Mouse (Mus musculus) forebrain, embryonic 10.5 days (tissue): Measurements from ENCODE around the gene Rcor1. TPM values are rescaled to one million over a fixed set of nuclear protein-coding genes. Genes with fewer than 3 reads are reported as not detected.
A peak's percentile ranks its signal among the peaks of the same experiment; 100 is the strongest.

Experiments
- DNase-seq: peaks from one replicate; pipeline ENCODE4 v3.0.0-alpha.2; 2017; ENCODE audit warnings: low spot score; ENCODE audit errors: extremely low spot score
- H3K27ac ChIP-seq: fragments of 300-500 bp; sonication (generic); 2 replicates; pipeline ENCODE4 v1.5.1; 2016; ENCODE audit warnings: mild to moderate bottlenecking
- H3K27me3 ChIP-seq: fragments of 300-500 bp; sonication (generic); 2 replicates; pipeline ENCODE4 v1.6.1; 2016; ENCODE audit warnings: mild to moderate bottlenecking; ENCODE audit not compliant: poor library complexity, severe bottlenecking
- H3K36me3 ChIP-seq: fragments of 300-500 bp; sonication (generic); replicated peaks from 2 replicates; pipeline ENCODE4 v1.6.1; 2016; ENCODE audit warnings: mild to moderate bottlenecking, moderate library complexity
- H3K4me1 ChIP-seq: fragments of 300-500 bp; sonication (generic); 2 replicates; pipeline ENCODE4 v1.6.1; 2016
- H3K4me3 ChIP-seq: fragments of 300-500 bp; sonication (generic); 2 replicates; pipeline ENCODE4 v1.5.1; 2016; ENCODE audit warnings: mild to moderate bottlenecking, moderate library complexity
- H3K9me3 ChIP-seq: fragments of 300-500 bp; sonication (generic); 2 replicates; pipeline ENCODE4 v1.6.1; 2016; ENCODE audit warnings: mild to moderate bottlenecking, moderate library complexity
- WGBS: fragments of 180-500 bp; shearing (Covaris S2); methylation state at CpG from one replicate; pipeline ENCODE4 v1.1.7; 2016; 5-methylcytosine and 5-hydroxymethylcytosine counted together
- polyA plus RNA-seq: library from polyadenylated mRNA; unstranded; fragments of >200 nt; fragmentation: Nextera tagmentation; extraction: Ambion mirVana; gene quantifications from 2 replicates; pipeline ENCODE4 v1.2.1, GENCODE M21; 2016

Rcor1 gene
- polyA plus RNA-seq: 7.0 and 8.4 TPM in 2 replicates

- WGBS: under 1% methylated on average over 67 of the region's 76 CpGs
- no peaks in the 10 kb centered on the region for H3K9me3 ChIP-seq
- peak within 1 kb of the TSS; percentile 100 for H3K27ac ChIP-seq
- H3K4me1 ChIP-seq: peaks cover 45% of the 10 kb centered on the region
- DNase-seq: peak; percentile 99
- H3K4me3 ChIP-seq: peak within 1 kb of the TSS; percentile 99
- peaks cover 20% of the 10 kb centered on the region for H3K36me3 ChIP-seq
- H3K27me3 ChIP-seq: no peaks in the 10 kb centered on the region
Observed at GRCm38 (mm10) chr12:111038976-111039612, at the start of gene Rcor1. Gene Rcor1, plus strand, starts transcription at chr12:111039351.

GRCm38 (mm10) chr12:110989409-110989808 is 49.7 kb upstream of the Rcor1 start:
- no peaks in the 10 kb centered on the region for H3K36me3 ChIP-seq
- no peaks in the 10 kb centered on the region for H3K9me3 ChIP-seq
- H3K4me1 ChIP-seq: peaks cover 26% of the 10 kb centered on the region
- no peak overlapping the region for H3K4me3 ChIP-seq
- no peak overlapping the region for H3K27ac ChIP-seq
- no peaks in the 10 kb centered on the region for H3K27me3 ChIP-seq
- no peak for DNase-seq
- 86% methylated on average over 3 of the region's 3 CpGs for WGBS

- 91% methylated on average over 7 of the region's 7 CpGs for WGBS
- Histone ChIP-seq H3K9me3 (no peaks in the 10 kb centered on the region), H3K36me3 (no peaks in the 10 kb centered on the region), H3K4me1 (peaks cover 26% of the 10 kb centered on the region), H3K27ac (no peak overlapping the region), H3K4me3 (no peak overlapping the region), H3K27me3 (no peaks in the 10 kb centered on the region)
- DNase-seq: no peak
Observed at GRCm38 (mm10) chr12:110990500-110990899, 48.7 kb upstream of the Rcor1 start.

GRCm38 (mm10) chr12:110991361-110992127 is 47.6 kb upstream of the Rcor1 start:
- Histone ChIP-seq H3K27ac (peak overlapping the region; percentile 92), H3K36me3 (no peaks in the 10 kb centered on the region), H3K9me3 (no peaks in the 10 kb centered on the region), H3K4me1 (peaks cover 26% of the 10 kb centered on the region), H3K4me3 (peak overlapping the region; percentile 62), H3K27me3 (no peaks in the 10 kb centered on the region)
- WGBS: 2% methylated on average over 23 of the region's 23 CpGs
- peak; percentile 88 for DNase-seq

GRCm38 (mm10) chr12:110992128-110992553 is 47.0 kb upstream of the Rcor1 start:
- Histone ChIP-seq H3K9me3 (no peaks in the 10 kb centered on the region), H3K27ac (peak overlapping the region; percentile 92), H3K27me3 (no peaks in the 10 kb centered on the region), H3K36me3 (no peaks in the 10 kb centered on the region), H3K4me3 (peak overlapping the region; percentile 62), H3K4me1 (peaks cover 26% of the 10 kb centered on the region)
- DNase-seq: peak; percentile 93
- WGBS: under 1% methylated on average over 24 of the region's 24 CpGs

- H3K27me3 ChIP-seq: no peaks in the 10 kb centered on the region
- H3K4me3 ChIP-seq: peak overlapping the region; percentile 62
- H3K27ac ChIP-seq: peak overlapping the region; percentile 92; the same call in 1 of the 2 replicates
- H3K4me1 ChIP-seq: peaks cover 26% of the 10 kb centered on the region
- WGBS: 80% methylated on average over 12 of the region's 12 CpGs
- no peaks in the 10 kb centered on the region for H3K36me3 ChIP-seq
- no peak for DNase-seq
- peaks cover 2% of the 10 kb centered on the region for H3K9me3 ChIP-seq
Observed at GRCm38 (mm10) chr12:110992771-110993170, 46.4 kb upstream of the Rcor1 start.

- 0 out of 2 replicates have a peak overlapping the region, but pooled peaks have one; percentile 92 for H3K27ac ChIP-seq
- peaks cover 7% of the 10 kb centered on the region for H3K9me3 ChIP-seq
- H3K27me3 ChIP-seq: no peaks in the 10 kb centered on the region
- H3K4me3 ChIP-seq: no peak overlapping the region
- DNase-seq: no peak
- WGBS: 85% methylated on average over 3 of the region's 3 CpGs
- no peaks in the 10 kb centered on the region for H3K36me3 ChIP-seq
- H3K4me1 ChIP-seq: peaks cover 26% of the 10 kb centered on the region
Observed at GRCm38 (mm10) chr12:110993226-110993625, 45.9 kb upstream of the Rcor1 start.

- H3K27me3 ChIP-seq: no peaks in the 10 kb centered on the region
- peaks cover 26% of the 10 kb centered on the region for H3K4me1 ChIP-seq
- no peak overlapping the region for H3K27ac ChIP-seq
- peaks cover 10% of the 10 kb centered on the region for H3K9me3 ChIP-seq
- 47% methylated on average over 12 of the region's 12 CpGs for WGBS
- H3K4me3 ChIP-seq: no peak overlapping the region
- no peaks in the 10 kb centered on the region for H3K36me3 ChIP-seq
- no peak for DNase-seq
Observed at GRCm38 (mm10) chr12:110994666-110995065, 44.5 kb upstream of the Rcor1 start.

- Histone ChIP-seq H3K36me3 (no peaks in the 10 kb centered on the region), H3K4me1 (0 out of 2 replicates have a peak, but pooled peaks cover 6% of the 10 kb centered on the region), H3K27me3 (no peaks in the 10 kb centered on the region), H3K27ac (no peak overlapping the region), H3K9me3 (peaks cover 10% of the 10 kb centered on the region), H3K4me3 (no peak overlapping the region)
- DNase-seq: no peak
- WGBS: 97% methylated on average over 11 of the region's 11 CpGs
Observed at GRCm38 (mm10) chr12:110998092-110998491, 41.1 kb upstream of the Rcor1 start.

GRCm38 (mm10) chr12:110999820-111000219 is 39.3 kb upstream of the Rcor1 start:
- no peaks in the 10 kb centered on the region for H3K36me3 ChIP-seq
- H3K27me3 ChIP-seq: no peaks in the 10 kb centered on the region
- 85% methylated on average over 2 of the region's 2 CpGs for WGBS
- H3K4me3 ChIP-seq: no peak overlapping the region
- H3K9me3 ChIP-seq: peaks cover 10% of the 10 kb centered on the region
- H3K27ac ChIP-seq: no peak overlapping the region
- no peak for DNase-seq
- no peaks in the 10 kb centered on the region for H3K4me1 ChIP-seq

- H3K9me3 ChIP-seq: peaks cover 10% of the 10 kb centered on the region
- no peaks in the 10 kb centered on the region for H3K27me3 ChIP-seq
- WGBS: 91% methylated on average over 7 of the region's 7 CpGs
- H3K4me1 ChIP-seq: peaks cover 2% of the 10 kb centered on the region; the same call in 1 of the 2 replicates
- no peaks in the 10 kb centered on the region for H3K36me3 ChIP-seq
- H3K27ac ChIP-seq: no peak overlapping the region
- no peak for DNase-seq
- no peak overlapping the region for H3K4me3 ChIP-seq
Observed at GRCm38 (mm10) chr12:111000956-111001355, 38.2 kb upstream of the Rcor1 start.

- peaks cover 34% of the 10 kb centered on the region for H3K4me1 ChIP-seq
- no peaks in the 10 kb centered on the region for H3K27me3 ChIP-seq
- no peak for DNase-seq
- H3K4me3 ChIP-seq: no peak overlapping the region
- H3K36me3 ChIP-seq: no peaks in the 10 kb centered on the region
- no peak overlapping the region for H3K27ac ChIP-seq
- no peaks in the 10 kb centered on the region for H3K9me3 ChIP-seq
- 84% methylated on average over 9 of the region's 9 CpGs for WGBS
Observed at GRCm38 (mm10) chr12:111004142-111004541, 35.0 kb upstream of the Rcor1 start.

- Histone ChIP-seq H3K27me3 (no peaks in the 10 kb centered on the region), H3K9me3 (no peaks in the 10 kb centered on the region), H3K4me1 (peaks cover 34% of the 10 kb centered on the region), H3K4me3 (no peak overlapping the region), H3K36me3 (no peaks in the 10 kb centered on the region), H3K27ac (peak overlapping the region; percentile 13; the same call in 1 of the 2 replicates)
- 80% methylated on average over 6 of the region's 6 CpGs for WGBS
- no peak for DNase-seq
Observed at GRCm38 (mm10) chr12:111005803-111006202, 33.3 kb upstream of the Rcor1 start.
